Mouse (Mus musculus) erythroblast, embryonic 14.5 days (primary cell): ENCODE measurements around the gene Dennd5b. TPM values are rescaled to one million over a fixed set of nuclear protein-coding genes. Genes with fewer than 3 reads are reported as not detected.
A peak's percentile ranks its signal among the peaks of the same experiment; 100 is the strongest.

ENCODE experiments used
- H3K27me3 ChIP-seq: 2 replicates; pipeline ENCODE4 v1.6.1; 2012; ENCODE audit warnings: inconsistent platforms; ENCODE audit not compliant: control insufficient read depth
- H3K36me3 ChIP-seq: 2 replicates; pipeline ENCODE4 v1.6.1; 2012; ENCODE audit warnings: mild to moderate bottlenecking, inconsistent platforms; ENCODE audit not compliant: control insufficient read depth
- H3K4me1 ChIP-seq: 2 replicates; pipeline ENCODE4 v1.6.1; 2012; ENCODE audit warnings: inconsistent platforms; ENCODE audit not compliant: control insufficient read depth
- H3K4me3 ChIP-seq: replicated peaks from 2 replicates; pipeline ENCODE3; 2012; ENCODE audit warnings: moderate library complexity, mild to moderate bottlenecking, inconsistent platforms
- H3K9me3 ChIP-seq: 2 replicates; pipeline ENCODE4 v1.6.1; 2012; ENCODE audit warnings: low read length, inconsistent platforms, mixed read lengths; ENCODE audit not compliant: control insufficient read depth
- GATA1 ChIP-seq: IDR thresholded peaks from 2 replicates; pipeline ENCODE4 v1.6.1; 2012; ENCODE audit warnings: low read length, inconsistent platforms, mixed read lengths
- TAL1 ChIP-seq: IDR thresholded peaks from 3 replicates; pipeline ENCODE4 v1.6.1; 2012; ENCODE audit warnings: low read length, inconsistent platforms, mixed read lengths
- polyA plus RNA-seq: library from polyadenylated mRNA; stranded (reverse); fragments of >175 nt; gene quantifications from 2 replicates; pipeline ENCODE4 v1.2.3, GENCODE M21; 2012

Dennd5b gene
- polyA plus RNA-seq, 1 experiment = 0.01 TPM

- no peak overlapping the region for H3K4me3 ChIP-seq
- no peaks in the 10 kb centered on the region for H3K4me1 ChIP-seq
- H3K27me3 ChIP-seq = no peaks in the 10 kb centered on the region
- H3K9me3 ChIP-seq = no peaks in the 10 kb centered on the region
- TF ChIP-seq GATA1 (no peak), TAL1 (no peak)
- no peaks in the 10 kb centered on the region for H3K36me3 ChIP-seq
Observed at GRCm38 (mm10) chr6:148972891-148973290, 128.6 kb downstream of the Dennd5b start.

GRCm38 (mm10) chr6:148972059-148972848 lies 129.2 kb downstream of the Dennd5b start:
- Histone ChIP-seq H3K27me3 (no peaks in the 10 kb centered on the region), H3K4me3 (no peak overlapping the region), H3K9me3 (no peaks in the 10 kb centered on the region), H3K4me1 (no peaks in the 10 kb centered on the region), H3K36me3 (no peaks in the 10 kb centered on the region)
- TF ChIP-seq TAL1 (no peak), GATA1 (no peak)

GRCm38 (mm10) chr6:148971385-148971940 lies 130.0 kb downstream of the Dennd5b start:
- Histone ChIP-seq H3K9me3 (no peaks in the 10 kb centered on the region), H3K27me3 (no peaks in the 10 kb centered on the region), H3K4me1 (no peaks in the 10 kb centered on the region), H3K4me3 (no peak overlapping the region), H3K36me3 (no peaks in the 10 kb centered on the region)
- no peak for TF ChIP-seq TAL1
- no peak for TF ChIP-seq GATA1

- Histone ChIP-seq H3K4me3 (no peak overlapping the region), H3K36me3 (no peaks in the 10 kb centered on the region), H3K27me3 (no peaks in the 10 kb centered on the region), H3K9me3 (no peaks in the 10 kb centered on the region), H3K4me1 (no peaks in the 10 kb centered on the region)
- TF ChIP-seq TAL1 = no peak
- TF ChIP-seq GATA1 = no peak
Observed at GRCm38 (mm10) chr6:148961285-148961684, 140.2 kb downstream of the Dennd5b start.

- TF ChIP-seq GATA1 = no peak
- no peak for TF ChIP-seq TAL1
Observed at GRCm38 (mm10) chr6:148959540-148960238, 141.8 kb downstream of the Dennd5b start.

GRCm38 (mm10) chr6:148958712-148959111 lies 142.8 kb downstream of the Dennd5b start:
- TF ChIP-seq GATA1 (no peak), TAL1 (no peak)
- H3K4me1 ChIP-seq = peaks cover 7% of the 10 kb centered on the region
- H3K9me3 ChIP-seq = no peaks in the 10 kb centered on the region
- no peaks in the 10 kb centered on the region for H3K27me3 ChIP-seq
- no peaks in the 10 kb centered on the region for H3K36me3 ChIP-seq
- H3K4me3 ChIP-seq = no peak overlapping the region

More at GRCm38 (mm10) chr6:148959540-148960238, 141.8 kb downstream of the Dennd5b start:
- H3K4me3 ChIP-seq = no peak overlapping the region
- peaks cover 7% of the 10 kb centered on the region for H3K4me1 ChIP-seq
- no peaks in the 10 kb centered on the region for H3K36me3 ChIP-seq
- no peaks in the 10 kb centered on the region for H3K27me3 ChIP-seq
- H3K9me3 ChIP-seq = no peaks in the 10 kb centered on the region

- no peak for TF ChIP-seq TAL1
- TF ChIP-seq GATA1 = no peak
- Histone ChIP-seq H3K27me3 (no peaks in the 10 kb centered on the region), H3K36me3 (no peaks in the 10 kb centered on the region), H3K4me3 (no peak overlapping the region), H3K9me3 (no peaks in the 10 kb centered on the region), H3K4me1 (peaks cover 7% of the 10 kb centered on the region)
Observed at GRCm38 (mm10) chr6:148957046-148957445, 144.4 kb downstream of the Dennd5b start.

- no peak for TF ChIP-seq TAL1
- TF ChIP-seq GATA1 = no peak
- H3K27me3 ChIP-seq = no peaks in the 10 kb centered on the region
- H3K36me3 ChIP-seq = no peaks in the 10 kb centered on the region
- H3K4me3 ChIP-seq = no peak overlapping the region
- peaks cover 7% of the 10 kb centered on the region for H3K4me1 ChIP-seq
- H3K9me3 ChIP-seq = no peaks in the 10 kb centered on the region
Observed at GRCm38 (mm10) chr6:148955641-148956420, 145.6 kb downstream of the Dennd5b start.

- Histone ChIP-seq H3K36me3 (no peaks in the 10 kb centered on the region), H3K27me3 (no peaks in the 10 kb centered on the region), H3K4me3 (peak overlapping the region; percentile 86), H3K4me1 (peaks cover 38% of the 10 kb centered on the region), H3K9me3 (no peaks in the 10 kb centered on the region)
- TF ChIP-seq TAL1 = no peak
- TF ChIP-seq GATA1 = no peak
Observed at GRCm38 (mm10) chr6:148946881-148947405, 154.5 kb downstream of the Dennd5b start.
